Mouse (Mus musculus): Measurements from ENCODE around the gene Nek1.

The Nek1 gene

GRCm38 (mm10) chr8:60992910-60993638, at the start of gene Nek1:
TSS of gene Nek1 (plus strand) at chr8:60993195.
- peak; percentile 97 for DNase-seq (ENCODE audit: low spot score in 2 of 2)

DNA sequence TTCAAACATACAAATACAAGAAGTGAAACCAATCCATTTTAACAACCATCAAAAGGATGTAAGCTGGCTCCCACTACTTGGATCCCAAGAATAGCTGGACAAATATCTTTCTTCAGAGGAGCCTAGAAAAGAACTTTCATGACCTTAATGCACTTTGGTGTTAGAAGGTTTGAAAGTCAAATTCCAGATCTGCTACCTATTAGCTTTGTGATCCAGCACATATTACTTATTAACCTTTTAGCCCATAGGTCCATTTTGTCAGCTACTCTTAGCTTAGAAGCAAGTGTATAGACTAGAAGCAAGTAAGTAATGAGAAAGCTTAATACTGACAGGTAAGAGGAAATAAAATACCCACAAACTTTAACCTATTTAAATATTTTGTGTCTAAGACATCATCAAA, 45.5 kb upstream of the Nek1 start:
- DNase-seq (ENCODE audit: low spot score in 2 of 2) = no peak

DNA sequence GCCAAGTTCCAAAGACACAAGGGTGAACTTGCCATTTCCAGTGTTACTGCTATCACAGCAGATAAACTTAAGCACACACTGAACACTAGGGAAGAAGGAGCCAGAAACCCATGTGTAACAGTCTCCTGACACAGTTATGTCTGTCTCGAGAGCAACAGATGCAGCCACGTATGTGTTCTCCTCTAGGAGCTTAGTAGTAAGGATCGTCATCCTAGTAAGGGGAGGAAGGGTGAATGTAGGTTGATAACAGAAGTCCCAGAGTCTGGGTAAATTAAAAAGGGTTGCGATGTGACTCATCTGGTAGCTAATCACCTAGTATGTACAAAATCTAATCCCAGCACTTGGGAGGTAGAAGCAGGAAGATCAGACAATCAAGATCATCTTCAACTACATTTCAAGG, 43.1 kb upstream of the Nek1 start:
- no peak for DNase-seq (ENCODE audit: low spot score in 2 of 2)

DNA sequence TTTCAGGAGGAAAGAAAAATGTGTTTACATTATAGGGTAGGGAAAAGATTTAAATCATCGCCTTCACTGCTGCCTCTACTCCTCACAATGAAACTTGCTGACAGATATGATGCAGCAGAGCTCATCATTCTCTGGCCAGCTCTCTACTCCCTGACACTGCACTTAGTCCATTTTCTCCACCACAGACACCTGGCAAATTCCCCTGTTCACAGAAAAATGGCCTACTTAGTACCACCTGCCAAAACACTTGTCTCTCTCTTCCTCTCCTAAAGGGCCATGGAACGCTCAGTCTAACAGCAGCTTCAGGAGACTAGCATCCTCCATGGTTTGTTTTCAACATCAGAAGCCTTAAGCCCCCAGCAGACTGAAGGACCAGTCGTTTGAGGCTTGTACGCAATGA, 41.7 kb upstream of the Nek1 start:
- DNase-seq (ENCODE audit: low spot score in 2 of 2) = no peak

- no peak for DNase-seq (ENCODE audit: low spot score in 2 of 2)
These were observed 41.2 kb upstream of the Nek1 start for GRCm38 (mm10) chr8:60951757-60952156.

GRCm38 (mm10) chr8:60952803-60953202, 40.2 kb upstream of the Nek1 start:
- DNase-seq (ENCODE audit: low spot score in 2 of 2) = no peak

- peak; percentile 50 to 75 for DNase-seq (ENCODE audit: low spot score in 2 of 2)
These were observed 38.5 kb upstream of the Nek1 start for GRCm38 (mm10) chr8:60954281-60955014.

DNA sequence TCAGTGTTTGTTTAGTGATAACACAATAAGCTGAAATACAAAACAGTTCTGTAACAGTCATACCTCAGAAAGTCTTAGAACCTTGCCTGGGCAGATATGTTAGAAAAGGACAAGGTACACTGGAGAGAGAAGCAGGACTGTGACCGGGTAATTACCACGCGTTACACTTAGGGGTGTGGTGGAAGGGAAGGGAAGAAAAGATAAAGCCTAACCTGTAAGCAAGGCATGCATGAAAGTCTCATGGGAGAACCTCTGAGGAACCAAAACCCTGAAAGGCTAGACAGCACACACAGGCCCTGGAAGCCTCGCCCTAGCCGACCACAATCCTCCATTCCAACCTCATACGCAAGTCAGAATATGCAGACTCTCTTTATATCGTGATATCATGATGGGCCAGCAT, 36.1 kb upstream of the Nek1 start:
- DNase-seq (ENCODE audit: low spot score in 2 of 2) = peak; percentile 58 to 65

DNA sequence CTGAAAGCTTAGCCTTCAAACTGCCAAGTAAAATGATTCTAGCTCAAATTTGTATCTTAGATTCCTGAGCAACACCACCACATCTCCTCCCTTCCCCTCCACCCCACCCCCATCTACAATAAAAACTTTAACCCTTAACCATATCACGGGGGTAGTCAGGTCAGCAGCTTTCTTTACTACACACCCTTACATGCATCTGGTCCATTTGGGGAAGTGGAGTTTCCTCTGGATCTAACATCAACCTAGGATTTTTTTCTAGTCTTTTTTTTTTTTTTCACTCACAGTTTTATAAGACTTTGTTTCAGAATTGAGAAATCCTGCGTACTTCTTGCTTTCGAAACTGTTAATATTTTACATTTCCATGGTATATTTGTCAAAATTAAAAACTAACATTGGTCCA, 30.2 kb upstream of the Nek1 start:
- no peak for DNase-seq (ENCODE audit: low spot score in 2 of 2)

GRCm38 (mm10) chr8:60963931-60964330, 29.1 kb upstream of the Nek1 start:
- DNase-seq (ENCODE audit: low spot score in 2 of 2) = no peak

- no peak for DNase-seq (ENCODE audit: low spot score in 2 of 2)
These were observed 28.5 kb upstream of the Nek1 start for GRCm38 (mm10) chr8:60964518-60964917.

DNA sequence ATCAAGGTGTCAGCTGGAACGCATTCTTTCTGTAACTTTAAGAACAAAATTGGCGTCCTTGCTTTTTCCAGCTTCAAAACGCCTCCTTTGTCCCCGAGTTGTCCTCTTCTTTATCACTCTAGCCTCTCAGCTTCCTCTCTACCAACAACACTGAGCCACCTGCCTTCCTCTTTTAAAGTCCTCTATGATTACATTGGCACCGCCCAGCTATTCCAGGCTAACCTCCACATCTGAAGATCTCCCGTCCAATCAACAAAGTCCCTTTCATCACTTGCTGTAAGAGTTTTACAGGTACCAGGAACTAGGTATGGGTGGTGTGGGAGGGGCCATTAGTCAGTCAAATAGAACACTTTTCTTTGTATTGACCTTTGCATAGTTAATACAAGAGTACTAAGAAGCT, 27.7 kb upstream of the Nek1 start:
- no peak for DNase-seq (ENCODE audit: low spot score in 2 of 2)

GRCm38 (mm10) chr8:60965741-60966140, 27.3 kb upstream of the Nek1 start:
- DNase-seq (ENCODE audit: low spot score in 2 of 2) = no peak

DNA sequence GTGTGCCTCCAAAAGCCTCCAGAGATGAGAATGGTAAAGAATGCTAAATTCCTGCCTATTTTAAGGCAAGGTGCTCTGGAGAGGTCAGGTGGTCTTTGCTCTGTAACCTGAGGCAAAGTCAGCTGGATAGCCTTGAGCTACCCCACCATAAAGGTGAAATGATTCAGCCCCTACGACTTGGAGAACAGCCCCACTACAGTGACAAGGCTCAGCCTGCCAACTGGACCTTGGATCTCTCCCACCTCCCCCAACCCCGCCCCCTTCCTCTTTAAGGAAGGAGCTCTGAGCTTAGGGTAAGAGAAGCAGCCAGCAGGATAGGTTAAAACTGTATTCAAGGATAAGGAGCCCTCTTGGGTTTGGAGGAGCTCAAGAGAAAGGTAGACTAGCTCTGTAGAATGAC, 23.9 kb upstream of the Nek1 start:
- no peak for DNase-seq (ENCODE audit: low spot score in 2 of 2)

- no peak for DNase-seq (ENCODE audit: low spot score in 2 of 2)
These were observed 21.2 kb upstream of the Nek1 start for GRCm38 (mm10) chr8:60971808-60972207.

- DNase-seq (ENCODE audit: low spot score in 2 of 2) = peak in 1 of 2 experiments; percentile 44
These were observed 19.5 kb upstream of the Nek1 start for GRCm38 (mm10) chr8:60973448-60973847.

- no peak for DNase-seq (ENCODE audit: low spot score in 2 of 2)
These were observed 18.2 kb upstream of the Nek1 start for GRCm38 (mm10) chr8:60974837-60975236.

DNA sequence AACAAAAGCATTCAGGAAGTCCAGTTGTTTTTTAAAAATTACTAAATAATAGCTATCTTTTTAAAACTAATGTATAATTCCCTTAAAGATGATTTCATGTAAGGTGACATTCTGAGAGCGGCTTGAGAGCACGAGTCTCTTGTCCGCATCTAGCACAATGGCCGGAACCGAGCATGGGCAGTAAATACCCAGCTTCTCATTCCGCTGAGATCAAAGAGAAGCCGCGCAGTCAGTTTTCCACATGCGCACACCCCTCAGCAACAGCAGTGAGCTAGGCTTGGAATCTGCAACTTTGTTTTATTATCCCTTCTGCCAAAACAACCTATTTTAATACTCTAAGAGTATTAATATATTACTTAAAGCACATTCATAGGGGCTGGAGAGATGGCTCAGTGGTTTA, 16.2 kb upstream of the Nek1 start:
- DNase-seq (ENCODE audit: low spot score in 2 of 2) = no peak

- no peak for DNase-seq (ENCODE audit: low spot score in 2 of 2)
These were observed 14.5 kb upstream of the Nek1 start for GRCm38 (mm10) chr8:60978496-60978895.

DNA sequence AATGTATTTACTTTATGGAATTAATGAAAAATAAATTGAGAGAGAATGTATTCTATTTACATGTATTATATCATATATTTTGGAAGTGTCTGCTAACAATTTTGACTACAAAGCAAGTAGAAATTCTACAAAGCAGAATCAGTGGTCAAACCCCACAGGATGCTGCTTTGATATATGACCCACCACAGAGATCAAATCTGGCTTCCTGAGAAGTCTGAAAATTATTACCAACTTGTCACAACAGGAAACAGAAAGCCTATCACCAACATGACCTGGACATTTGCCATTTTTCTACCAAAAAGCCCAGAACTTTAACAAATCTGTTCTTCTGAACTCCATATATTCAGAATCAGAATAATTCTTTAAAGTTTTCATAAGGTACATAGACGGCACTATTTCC, 11.6 kb upstream of the Nek1 start:
- DNase-seq (ENCODE audit: low spot score in 2 of 2) = no peak

DNA sequence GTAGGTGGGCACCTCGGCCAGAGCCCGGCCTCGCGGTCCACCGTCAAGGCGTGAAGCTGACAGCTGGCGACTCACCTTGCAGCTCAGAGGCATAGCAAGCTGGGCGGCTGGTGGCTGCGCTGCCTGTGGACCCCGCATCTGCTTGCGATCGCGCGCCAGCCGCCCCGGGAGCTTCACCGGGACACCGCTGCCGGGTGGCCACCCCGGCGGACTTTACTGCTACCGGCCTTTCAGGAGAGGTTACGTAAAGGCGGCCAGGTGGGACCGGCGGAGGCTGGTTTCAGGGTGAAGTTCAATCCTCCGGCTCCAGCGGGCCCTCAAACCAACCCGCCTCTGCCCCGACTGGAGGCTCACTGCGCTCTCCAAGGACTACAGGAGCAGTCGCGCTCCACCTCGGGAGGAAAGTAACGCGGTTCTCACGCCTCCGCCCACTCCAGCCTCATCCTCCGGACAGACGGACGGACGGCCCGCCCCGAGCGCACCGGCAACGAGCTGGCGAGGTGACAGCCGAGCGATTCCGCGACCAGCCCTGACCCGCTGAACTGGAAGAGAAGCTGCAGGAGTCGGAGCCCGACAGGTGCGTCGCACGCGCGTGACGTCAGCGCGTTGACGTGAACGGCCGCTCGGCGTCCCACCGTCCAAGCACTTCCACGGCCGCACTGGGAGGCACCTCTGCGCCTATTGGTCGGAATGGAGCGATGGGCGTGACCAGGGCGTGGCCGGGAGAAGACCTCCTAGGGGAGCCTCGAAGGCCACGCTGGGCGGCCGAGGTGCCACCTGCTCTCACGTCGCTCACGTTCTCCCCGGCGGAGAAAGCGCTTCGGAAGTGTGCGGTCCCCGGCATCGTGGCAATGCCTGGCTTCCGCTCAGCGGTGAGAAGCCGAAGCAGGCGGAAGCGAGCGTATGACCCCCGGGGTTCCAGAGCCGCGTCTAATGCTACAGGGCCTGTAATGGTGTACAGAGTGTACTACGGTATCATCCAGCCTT, 10.0 kb upstream of the Nek1 start, which contains the start of gene Clcn3:
Clcn3 (minus strand) TSS at position 600 of the 987 bp plus-strand sequence.
- peak; percentile 99 for DNase-seq (ENCODE audit: low spot score in 2 of 2)

DNA sequence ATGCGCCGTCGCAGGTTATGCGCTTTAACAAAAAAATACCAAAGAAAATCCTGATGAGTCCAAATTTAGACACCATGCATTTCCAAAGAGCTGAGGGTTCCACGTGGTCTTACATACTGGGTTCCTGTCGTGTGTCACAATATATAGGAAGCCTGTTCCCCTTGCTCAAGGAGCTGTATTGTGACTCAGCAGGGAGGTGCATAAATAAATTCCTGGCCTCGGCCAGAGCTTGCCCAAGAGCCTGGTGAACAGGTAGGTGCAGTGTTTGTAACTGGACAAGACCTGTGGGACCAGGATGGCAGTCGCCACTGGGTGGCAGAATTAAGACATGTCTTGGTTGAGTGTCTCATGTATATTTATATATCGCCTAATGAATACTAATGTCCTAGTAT, 9.3 kb upstream of the Nek1 start:
- peak; percentile 69 to 78 for DNase-seq (ENCODE audit: low spot score in 2 of 2)

All from spleen, postnatal 36 days (tissue).